8 mouse cellular contexts compared by ENCODE assay signal in genomic region chr6:56568470-56569372, GRCm38 (mm10). TPM values are rescaled to one million over a fixed set of nuclear protein-coding genes. Genes with fewer than 3 reads are reported as not detected.
DNase-seq lines count a peak whose midpoint lies in the region; ATAC-seq and TF ChIP-seq lines count a peak whose summit lies in the region.

Pde1c (minus strand) TSS chr6:56569103.

- H3K79me2 ChIP-seq in liver, adult 2 months (ENCODE audit: control insufficient read depth, insufficient read depth, low read length) = no peaks in the 10 kb centered on the region

- 2% methylated on average over 48 of the region's 48 CpGs for WGBS in forebrain, postnatal 0 days
- under 1% methylated on average over 48 of the region's 48 CpGs for WGBS in hindbrain, postnatal 0 days
- WGBS in liver, adult 2 months = under 1% methylated on average over 48 of the region's 48 CpGs
- WGBS in midbrain, embryonic 16.5 days = under 1% methylated on average over 48 of the region's 48 CpGs

- TF ChIP-seq CTCF in layer of hippocampus, adult 2 months (conservative IDR thresholded peaks at IDR 0.05) = no peak
- TF ChIP-seq CTCF in forebrain, postnatal 0 days (IDR thresholded peaks at IDR 0.05; ENCODE audit: low read depth) = no peak
- 0 out of 2 replicates have a peak, but pooled peaks have one; percentile 4 for TF ChIP-seq CTCF in hindbrain, postnatal 0 days (IDR thresholded peaks at IDR 0.05; ENCODE audit: low read depth)
- no peak for TF ChIP-seq CTCF in liver, adult 2 months (IDR thresholded peaks at IDR 0.05; ENCODE audit: low read depth, low read length)

- H3K4me1 ChIP-seq in forebrain, postnatal 0 days (ENCODE audit: insufficient read depth) = no peaks in the 10 kb centered on the region
- 0 out of 2 replicates have a peak, but pooled peaks cover 5% of the 10 kb centered on the region for H3K4me1 ChIP-seq in hindbrain, postnatal 0 days (ENCODE audit: insufficient read depth, low read length)
- H3K4me1 ChIP-seq in liver, adult 2 months (ENCODE audit: control insufficient read depth, insufficient read depth, low read length) = no peaks in the 10 kb centered on the region
- H3K4me1 ChIP-seq in midbrain, embryonic 16.5 days (ENCODE audit: control insufficient read depth, insufficient read depth, low read length) = peaks cover 5% of the 10 kb centered on the region; the same call in 1 of the 2 replicates

- no peak for DNase-seq in layer of hippocampus, adult 2 months (ENCODE audit: low spot score in 2 of 2)
- no peak for DNase-seq in layer of hippocampus, adult 9-10 months (ENCODE audit: low spot score)
- peak; percentile 24 for DNase-seq in c-Kit-positive CD71-positive TER-119-positive erythroid progenitor cells, embryonic 14.5 days (ENCODE audit: low spot score)
- DNase-seq in forebrain, postnatal 0 days = peak; percentile 33
- DNase-seq in hindbrain, postnatal 0 days (ENCODE audit: low spot score) = peak; percentile 66
- DNase-seq in liver, adult 2 months (ENCODE audit: extremely low read depth, low read depth, low spot score) = peak; percentile 12
- peak; percentile 40 for DNase-seq in thymus, postnatal 0 days (ENCODE audit: low spot score)

- TF ChIP-seq POLR2A in liver, adult 2 months (IDR thresholded peaks at IDR 0.05; ENCODE audit: extremely low read depth, insufficient read depth, low read length) = no peak

- peak within 1 kb of the TSS; percentile 64 for H3K4me3 ChIP-seq in layer of hippocampus, adult 2 months
- peak within 1 kb of the TSS; percentile 64 for H3K4me3 ChIP-seq in forebrain, postnatal 0 days (ENCODE audit: low read depth, low read length)
- H3K4me3 ChIP-seq in hindbrain, postnatal 0 days (ENCODE audit: low read length) = peak within 1 kb of the TSS; percentile 71
- H3K4me3 ChIP-seq in liver, adult 2 months (ENCODE audit: insufficient read depth, low read depth, low read length) = peak within 1 kb of the TSS; percentile 68
- peak within 1 kb of the TSS; percentile 53 for H3K4me3 ChIP-seq in midbrain, embryonic 16.5 days (ENCODE audit: low read depth, low read length)

- H3K27ac ChIP-seq in layer of hippocampus, adult 2 months = no peak within 1 kb of the TSS
- H3K27ac ChIP-seq in forebrain, postnatal 0 days (ENCODE audit: low read depth, low read length) = no peak within 1 kb of the TSS
- H3K27ac ChIP-seq in hindbrain, postnatal 0 days = peak within 1 kb of the TSS; percentile 54
- H3K27ac ChIP-seq in liver, adult 2 months (replicated peaks; ENCODE audit: insufficient read depth, low read depth, low read length) = no peak within 1 kb of the TSS
- 0 out of 2 replicates have a peak within 1 kb of the TSS, but pooled peaks have one; percentile 6 for H3K27ac ChIP-seq in midbrain, embryonic 16.5 days (ENCODE audit: low read length)

- no peaks in the 10 kb centered on the region for H3K27me3 ChIP-seq in forebrain, postnatal 0 days (ENCODE audit: insufficient read depth, low read length)
- H3K27me3 ChIP-seq in hindbrain, postnatal 0 days (ENCODE audit: insufficient read depth, low read length) = no peaks in the 10 kb centered on the region
- peaks cover 5% of the 10 kb centered on the region for H3K27me3 ChIP-seq in liver, adult 2 months (ENCODE audit: control insufficient read depth, insufficient read depth, low read length)
- H3K27me3 ChIP-seq in midbrain, embryonic 16.5 days (ENCODE audit: control insufficient read depth, insufficient read depth, low read depth, low read length) = no peaks in the 10 kb centered on the region

- peak within 1 kb of the TSS; percentile 96 for H3K4me2 ChIP-seq in forebrain, postnatal 0 days (ENCODE audit: low read depth)
- peak within 1 kb of the TSS; percentile 97 for H3K4me2 ChIP-seq in hindbrain, postnatal 0 days (ENCODE audit: low read depth, low read length)
- peak within 1 kb of the TSS; percentile 74 for H3K4me2 ChIP-seq in midbrain, embryonic 16.5 days (ENCODE audit: low read length)

- H3K9ac ChIP-seq in forebrain, postnatal 0 days = peak within 1 kb of the TSS; percentile 56
- peak within 1 kb of the TSS; percentile 63 for H3K9ac ChIP-seq in hindbrain, postnatal 0 days (replicated peaks; ENCODE audit: low read length)
- peak within 1 kb of the TSS; percentile 50 for H3K9ac ChIP-seq in liver, adult 2 months (ENCODE audit: low read depth, low read length)
- peak within 1 kb of the TSS; percentile 62 for H3K9ac ChIP-seq in midbrain, embryonic 16.5 days (ENCODE audit: low read depth, low read length)

- peak; percentile 83 for ATAC-seq in forebrain, postnatal 0 days
- peak; percentile 85 for ATAC-seq in hindbrain, postnatal 0 days
- ATAC-seq in midbrain, embryonic 16.5 days = peak; percentile 91

- no peaks in the 10 kb centered on the region for H3K36me3 ChIP-seq in forebrain, postnatal 0 days (ENCODE audit: insufficient read depth)
- no peaks in the 10 kb centered on the region for H3K36me3 ChIP-seq in hindbrain, postnatal 0 days (ENCODE audit: insufficient read depth, low read length)
- H3K36me3 ChIP-seq in liver, adult 2 months (ENCODE audit: control insufficient read depth, insufficient read depth, low read length) = no peaks in the 10 kb centered on the region
- H3K36me3 ChIP-seq in midbrain, embryonic 16.5 days (ENCODE audit: control insufficient read depth, insufficient read depth, low read length) = no peaks in the 10 kb centered on the region

- H3K9me3 ChIP-seq in forebrain, postnatal 0 days (ENCODE audit: low read length) = no peaks in the 10 kb centered on the region
- H3K9me3 ChIP-seq in hindbrain, postnatal 0 days (ENCODE audit: low read length) = no peaks in the 10 kb centered on the region
- H3K9me3 ChIP-seq in midbrain, embryonic 16.5 days (replicated peaks; ENCODE audit: control insufficient read depth, low read length, poor library complexity, severe bottlenecking) = no peaks in the 10 kb centered on the region

RNA-seq across cellular contexts. Expression of gene Pde1c, which starts in this region (rescaled TPM):
- 1 to 10 TPM; 3.1 to 3.5 TPM for total RNA-seq in layer of hippocampus, adult 2 months (2021)
- total RNA-seq in forebrain, postnatal 0 days (2014; rRNA removed) = 10.0 and 15.5 TPM in 2 replicates
- 3.6 and 5.7 TPM in 2 replicates for polyA plus RNA-seq in forebrain, postnatal 0 days (2015; fragmentation: Nextera tagmentation; extraction: Ambion mirVana)
- total RNA-seq in hindbrain, postnatal 0 days (2014; rRNA removed) = 51.0 and 56.0 TPM in 2 replicates
- polyA plus RNA-seq in hindbrain, postnatal 0 days (2015; fragmentation: Nextera tagmentation; extraction: Ambion mirVana) = 27.5 and 31.4 TPM in 2 replicates
- 0.37 and 0.54 TPM in 2 replicates for total RNA-seq in liver, adult 2 months (2014; rRNA removed)
- 0.09 TPM in 1 of 2 replicates, not detected in the other for polyA plus RNA-seq in liver, adult 2 months (2012; rRNA removed)
- polyA plus RNA-seq in midbrain, embryonic 16.5 days (2015; fragmentation: Nextera tagmentation; extraction: Ambion mirVana) = 7.4 and 8.7 TPM in 2 replicates
- polyA plus RNA-seq in thymus, postnatal 0 days (2015; fragmentation: Nextera tagmentation; extraction: Ambion mirVana) = 0.98 and 1.4 TPM in 2 replicates

Comparison
In these comparisons a context has a peak if more than half of its experiments do, and no peak if none do; other contexts are left out.
1. Peak in DNase-seq, H3K4me3 ChIP-seq and H3K9ac ChIP-seq in liver, adult 2 months; RNA of the gene not detected or under 1 TPM.
2. DNase-seq: peak in c-Kit-positive CD71-positive TER-119-positive erythroid progenitor cells, embryonic 14.5 days (single experiment), forebrain, postnatal 0 days (single experiment), hindbrain, postnatal 0 days (single experiment) and thymus, postnatal 0 days (single experiment); none in layer of hippocampus, adult 2 months (0 of 2) and layer of hippocampus, adult 9-10 months (single experiment).
3. H3K27ac ChIP-seq: peak in hindbrain, postnatal 0 days (single experiment) and midbrain, embryonic 16.5 days (single experiment); none in layer of hippocampus, adult 2 months (single experiment), forebrain, postnatal 0 days (single experiment) and liver, adult 2 months (single experiment).
4. Peak in every context shown above with its lines, with median percentiles within 50 percentile points of each other: H3K4me3 ChIP-seq, ATAC-seq, H3K4me2 ChIP-seq and H3K9ac ChIP-seq.